Mouse (Mus musculus) kidney, adult 18-20 months (tissue): ENCODE results near the gene Ptprg.
"Not testable (repeated sequence)": the region's sequence is repeated elsewhere in the genome, so short reads cannot be mapped to it uniquely, and the experiment has no call there.

Experiments used
- DNase-seq: peaks from one replicate; pipeline ENCODE4 v3.0.0; 2021

Ptprg gene

GRCm38 (mm10) chr14:11895486-11895885 is 342.2 kb downstream of the Ptprg start:
- peak; percentile 6 for DNase-seq

- DNase-seq, result no peak
These were observed 349.5 kb downstream of the Ptprg start for GRCm38 (mm10) chr14:11902794-11903193.

GRCm38 (mm10) chr14:11906130-11906675 is 352.9 kb downstream of the Ptprg start:
- no peak for DNase-seq

- no peak for DNase-seq
These were observed 358.9 kb downstream of the Ptprg start for GRCm38 (mm10) chr14:11912253-11912652.

- no peak for DNase-seq
These were observed 363.9 kb downstream of the Ptprg start for GRCm38 (mm10) chr14:11917225-11917624.

GRCm38 (mm10) chr14:11928545-11928944 is 375.2 kb downstream of the Ptprg start:
- DNase-seq, result no peak

GRCm38 (mm10) chr14:11932517-11932916 is 379.2 kb downstream of the Ptprg start:
- DNase-seq, result no peak

GRCm38 (mm10) chr14:11934556-11934955 is 381.2 kb downstream of the Ptprg start:
- DNase-seq, result no peak

GRCm38 (mm10) chr14:11935281-11935680 is 381.9 kb downstream of the Ptprg start:
- DNase-seq, result no peak

GRCm38 (mm10) chr14:11935698-11936097 is 382.4 kb downstream of the Ptprg start:
- no peak for DNase-seq

- no peak for DNase-seq
These were observed 385.6 kb downstream of the Ptprg start for GRCm38 (mm10) chr14:11938912-11939311.

- DNase-seq, result no peak
These were observed 388.7 kb downstream of the Ptprg start for GRCm38 (mm10) chr14:11941989-11942514.

GRCm38 (mm10) chr14:11950379-11950778 is 397.0 kb downstream of the Ptprg start:
- DNase-seq, result no peak

GRCm38 (mm10) chr14:11955020-11955882 is 401.9 kb downstream of the Ptprg start:
- DNase-seq, result no peak

GRCm38 (mm10) chr14:11960269-11961121 is 407.2 kb downstream of the Ptprg start:
- no peak for DNase-seq

- no peak for DNase-seq
These were observed 408.8 kb downstream of the Ptprg start for GRCm38 (mm10) chr14:11962101-11962500.

GRCm38 (mm10) chr14:11962561-11962960 is 409.2 kb downstream of the Ptprg start:
- DNase-seq, result no peak

- DNase-seq, result no peak
These were observed 410.5 kb downstream of the Ptprg start for GRCm38 (mm10) chr14:11963791-11964190.

GRCm38 (mm10) chr14:11964326-11964725 is 411.0 kb downstream of the Ptprg start:
- not testable (repeated sequence) for DNase-seq

GRCm38 (mm10) chr14:11965878-11966277 is 412.5 kb downstream of the Ptprg start:
- DNase-seq, result no peak

GRCm38 (mm10) chr14:11981764-11982163 is 428.4 kb downstream of the Ptprg start:
- no peak for DNase-seq

- no peak for DNase-seq
These were observed 429.7 kb downstream of the Ptprg start for GRCm38 (mm10) chr14:11983031-11983430.

GRCm38 (mm10) chr14:11984086-11984485 is 430.8 kb downstream of the Ptprg start:
- no peak for DNase-seq
